Mouse (Mus musculus) heart, postnatal 0 days (tissue): ENCODE data around the gene Tmprss2.

ENCODE experiments used
- CTCF ChIP-seq: IDR thresholded peaks from 2 replicates; pipeline ENCODE4 v1.5.1; 2016; ENCODE audit warnings: antibody characterized with exemption, control low read depth, low read depth
- EP300 ChIP-seq: IDR thresholded peaks from 2 replicates; pipeline ENCODE4 v1.6.1; 2016; ENCODE audit warnings: antibody characterized with exemption, low read depth

DNA sequence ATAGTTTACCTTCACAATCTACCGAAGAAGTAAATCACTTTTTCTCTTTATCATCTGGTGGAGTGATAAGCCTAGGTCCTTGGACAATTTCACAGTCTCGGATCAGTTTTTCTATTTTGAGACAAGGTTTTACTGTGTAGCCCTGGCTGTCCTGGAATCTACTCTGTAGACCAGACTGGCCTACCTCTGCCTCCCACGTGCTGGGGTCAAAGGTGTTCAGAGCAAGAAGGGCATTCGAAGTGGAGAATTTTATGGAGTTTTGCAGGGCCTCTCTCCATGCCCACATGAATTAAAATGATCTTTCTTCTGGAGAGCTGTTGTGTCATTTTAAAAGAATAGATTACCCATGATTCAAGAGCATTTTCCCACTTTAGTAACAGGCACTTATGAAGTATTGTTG lies 1.0 kb upstream of the Tmprss2 start:
- TF ChIP-seq CTCF (no peak), EP300 (no peak)
